Mouse (Mus musculus) stomach, postnatal 0 days (tissue): ENCODE measurements around the gene Hydin. TPM values are rescaled to one million over a fixed set of nuclear protein-coding genes. Genes with fewer than 3 reads are reported as not detected.

Experiments
- ATAC-seq: fragments of 200-750 bp; cut with Nextera tagmentation; 2 replicates; pipeline ENCODE4 v1.8.0; 2017; ENCODE audit not compliant: low FRiP score, low TSS enrichment
- DNase-seq: peaks from one replicate; pipeline ENCODE4 v3.0.0-alpha.2; 2016; ENCODE audit warnings: low spot score
- H3K27ac ChIP-seq: fragments of 300-500 bp; sonication (generic); replicated peaks from 2 replicates; pipeline ENCODE4 v1.5.1; 2014; ENCODE audit warnings: mild to moderate bottlenecking, control low read depth
- H3K27me3 ChIP-seq: fragments of 300-500 bp; sonication (generic); 2 replicates; pipeline ENCODE4 v1.6.1; 2014; ENCODE audit warnings: low read length; ENCODE audit not compliant: control insufficient read depth, insufficient read depth
- H3K36me3 ChIP-seq: fragments of 300-500 bp; sonication (generic); 2 replicates; pipeline ENCODE4 v1.6.1; 2014; ENCODE audit warnings: low read length, mixed read lengths; ENCODE audit not compliant: control insufficient read depth, insufficient read depth
- H3K4me1 ChIP-seq: fragments of 300-500 bp; sonication (generic); replicated peaks from 2 replicates; pipeline ENCODE4 v1.6.1; 2014; ENCODE audit warnings: antibody characterized with exemption; ENCODE audit not compliant: control insufficient read depth, insufficient read depth
- H3K4me2 ChIP-seq: fragments of 300-500 bp; sonication (generic); replicated peaks from 2 replicates; pipeline ENCODE4 v1.6.1; 2014; ENCODE audit warnings: low read depth, mild to moderate bottlenecking, control low read depth, moderate library complexity
- H3K4me3 ChIP-seq: fragments of 300-500 bp; sonication (generic); 2 replicates; pipeline ENCODE4 v1.5.1; 2014; ENCODE audit warnings: low read depth, low read length, control low read depth
- H3K9ac ChIP-seq: fragments of 300-500 bp; sonication (generic); 2 replicates; pipeline ENCODE4 v1.6.1; 2014; ENCODE audit warnings: mild to moderate bottlenecking, low read length, control low read depth, mixed read lengths
- H3K9me3 ChIP-seq: fragments of 300-500 bp; sonication (generic); 2 replicates; pipeline ENCODE4 v1.6.1; 2016; ENCODE audit warnings: low read length; ENCODE audit not compliant: control insufficient read depth
- CTCF ChIP-seq: IDR thresholded peaks from 2 replicates; pipeline ENCODE4 v1.5.1; 2016; ENCODE audit warnings: antibody characterized with exemption, low read depth, mild to moderate bottlenecking, moderate library complexity
- EP300 ChIP-seq: optimal IDR thresholded peaks from 2 replicates; pipeline ENCODE3; 2016; ENCODE audit warnings: antibody characterized with exemption
- WGBS: fragments of 180-500 bp; shearing (Covaris S2); extraction: QIAGEN DNeasy Blood & Tissue Kit; methylation state at CpG from one replicate; pipeline ENCODE4 v1.1.7; 2014; 5-methylcytosine and 5-hydroxymethylcytosine counted together
- polyA plus RNA-seq: library from polyadenylated mRNA; unstranded; fragments of >200 nt; fragmentation: Nextera tagmentation; extraction: Ambion mirVana; gene quantifications from 2 replicates; pipeline ENCODE4 v1.2.1, GENCODE M21; 2015

Gene Hydin
- polyA plus RNA-seq, 1 experiment from 2014 or later = 0.05 TPM

- Histone ChIP-seq H3K27me3 (no peaks in the 10 kb centered on the region), H3K9ac (no peak overlapping the region), H3K4me3 (no peak overlapping the region), H3K4me2 (no peak overlapping the region), H3K4me1 (no peaks in the 10 kb centered on the region), H3K36me3 (no peaks in the 10 kb centered on the region; the same call in 1 of the 2 replicates), H3K9me3 (no peaks in the 10 kb centered on the region), H3K27ac (no peak overlapping the region)
- TF ChIP-seq CTCF = no peak
- TF ChIP-seq EP300 = no peak
- ATAC-seq = no peak
- no peak for DNase-seq
- 69% methylated on average over 4 of the region's 4 CpGs for WGBS
Measured at GRCm38 (mm10) chr8:110643177-110643576, 376.4 kb downstream of the Hydin start.

GRCm38 (mm10) chr8:110644422-110644821 lies 377.6 kb downstream of the Hydin start:
- WGBS = 78% methylated on average over 4 of the region's 4 CpGs
- TF ChIP-seq EP300 (no peak), CTCF (no peak)
- H3K4me1 ChIP-seq = no peaks in the 10 kb centered on the region

GRCm38 (mm10) chr8:110644901-110645300 lies 378.1 kb downstream of the Hydin start:
- Histone ChIP-seq H3K9me3 (no peaks in the 10 kb centered on the region), H3K4me3 (no peak overlapping the region), H3K27ac (no peak overlapping the region), H3K4me2 (no peak overlapping the region), H3K27me3 (no peaks in the 10 kb centered on the region), H3K36me3 (no peaks in the 10 kb centered on the region), H3K4me1 (no peaks in the 10 kb centered on the region), H3K9ac (no peak overlapping the region)
- DNase-seq (no peak), ATAC-seq (no peak)
- whole genome bisulfite sequencing = 91% methylated on average over 2 of the region's 2 CpGs
- no peak for TF ChIP-seq EP300
- TF ChIP-seq CTCF = no peak

More at GRCm38 (mm10) chr8:110644422-110644821, 377.6 kb downstream of the Hydin start:
- no peak overlapping the region for H3K9ac ChIP-seq
- no peak overlapping the region for H3K4me2 ChIP-seq
- no peak overlapping the region for H3K4me3 ChIP-seq
- DNase-seq (no peak), ATAC-seq (no peak)
- no peaks in the 10 kb centered on the region for H3K27me3 ChIP-seq
- no peaks in the 10 kb centered on the region; the same call in 1 of the 2 replicates for H3K36me3 ChIP-seq
- H3K9me3 ChIP-seq = no peaks in the 10 kb centered on the region
- H3K27ac ChIP-seq = no peak overlapping the region

- Histone ChIP-seq H3K27me3 (no peaks in the 10 kb centered on the region), H3K4me1 (no peaks in the 10 kb centered on the region), H3K27ac (no peak overlapping the region), H3K4me2 (no peak overlapping the region), H3K36me3 (no peaks in the 10 kb centered on the region), H3K9ac (no peak overlapping the region), H3K4me3 (no peak overlapping the region), H3K9me3 (no peaks in the 10 kb centered on the region)
- TF ChIP-seq EP300 (no peak), CTCF (no peak)
- DNase-seq (no peak), ATAC-seq (no peak)
- WGBS = 91% methylated on average over 3 of the region's 3 CpGs
Measured at GRCm38 (mm10) chr8:110645340-110645739, 378.6 kb downstream of the Hydin start.

- Histone ChIP-seq H3K4me1 (no peaks in the 10 kb centered on the region), H3K4me2 (no peak overlapping the region), H3K9ac (no peak overlapping the region), H3K27me3 (no peaks in the 10 kb centered on the region), H3K9me3 (no peaks in the 10 kb centered on the region), H3K4me3 (no peak overlapping the region), H3K36me3 (no peaks in the 10 kb centered on the region), H3K27ac (no peak overlapping the region)
- TF ChIP-seq EP300 = no peak
- peak; percentile 96 for TF ChIP-seq CTCF
- peak; percentile 73; the same call in 1 of the 2 replicates for ATAC-seq
- peak; percentile 73 for DNase-seq
- WGBS = 31% methylated on average over 6 of the region's 6 CpGs
Measured at GRCm38 (mm10) chr8:110646064-110646463, 379.3 kb downstream of the Hydin start.

- ATAC-seq (no peak), DNase-seq (no peak)
- H3K4me3 ChIP-seq = no peak overlapping the region
- H3K9ac ChIP-seq = no peak overlapping the region
- WGBS = 93% methylated on average over 3 of the region's 3 CpGs
- H3K27me3 ChIP-seq = no peaks in the 10 kb centered on the region
- no peak overlapping the region for H3K27ac ChIP-seq
- H3K4me1 ChIP-seq = no peaks in the 10 kb centered on the region
- no peaks in the 10 kb centered on the region for H3K36me3 ChIP-seq
- H3K4me2 ChIP-seq = no peak overlapping the region
- TF ChIP-seq EP300 = no peak
- TF ChIP-seq CTCF = no peak
- H3K9me3 ChIP-seq = no peaks in the 10 kb centered on the region
Measured at GRCm38 (mm10) chr8:110648577-110648976, 381.8 kb downstream of the Hydin start.
